Mouse (Mus musculus): ENCODE measurements at regions not wholly inside any gene's neighbourhood (a gene's known extent, or its start where the extent isn't known, plus 50 kb on each side); places are given as distances from the start of the nearest gene placed in this dataset.

GRCm38 (mm10) chr4:105394366-105394765 lies 237.2 kb downstream of the Plpp3 start:
- DNase-seq (ENCODE audit: low spot score in 2 of 2) = no peak

- no peak for DNase-seq (ENCODE audit: low spot score in 2 of 2)
Measured at GRCm38 (mm10) chr4:105397451-105397850, 240.3 kb downstream of the Plpp3 start.

- no peak for DNase-seq (ENCODE audit: low spot score in 2 of 2)
Measured at GRCm38 (mm10) chr4:105402021-105402420, 244.9 kb downstream of the Plpp3 start.

GRCm38 (mm10) chr4:105403169-105403568 lies 246.0 kb downstream of the Plpp3 start:
- no peak for DNase-seq (ENCODE audit: low spot score in 2 of 2)

- DNase-seq (ENCODE audit: low spot score in 2 of 2) = no peak
Measured at GRCm38 (mm10) chr4:105403686-105404085, 246.5 kb downstream of the Plpp3 start.

- no peak for DNase-seq (ENCODE audit: low spot score in 2 of 2)
Measured at GRCm38 (mm10) chr4:105405728-105406127, 248.6 kb downstream of the Plpp3 start.

- no peak for DNase-seq (ENCODE audit: low spot score in 2 of 2)
Measured at GRCm38 (mm10) chr4:105406786-105407464, 249.8 kb downstream of the Plpp3 start.

- no peak for DNase-seq (ENCODE audit: low spot score in 2 of 2)
Measured at GRCm38 (mm10) chr4:105408896-105409295, 251.7 kb downstream of the Plpp3 start.

- DNase-seq (ENCODE audit: low spot score in 2 of 2) = no peak
Measured at GRCm38 (mm10) chr4:105417166-105417565, 260.0 kb downstream of the Plpp3 start.

GRCm38 (mm10) chr4:105422466-105422865 lies 265.3 kb downstream of the Plpp3 start:
- no peak for DNase-seq (ENCODE audit: low spot score in 2 of 2)

- DNase-seq (ENCODE audit: low spot score in 2 of 2) = no peak
Measured at GRCm38 (mm10) chr4:105423727-105424201, 266.6 kb downstream of the Plpp3 start.

- DNase-seq (ENCODE audit: low spot score in 2 of 2) = no peak
Measured at GRCm38 (mm10) chr4:105425086-105425485, 267.9 kb downstream of the Plpp3 start.

GRCm38 (mm10) chr4:105427581-105427980 lies 270.4 kb downstream of the Plpp3 start:
- DNase-seq (ENCODE audit: low spot score in 2 of 2) = no peak

GRCm38 (mm10) chr4:105429381-105430100 lies 272.4 kb downstream of the Plpp3 start:
- no peak for DNase-seq (ENCODE audit: low spot score in 2 of 2)

- DNase-seq (ENCODE audit: low spot score in 2 of 2) = no peak
Measured at GRCm38 (mm10) chr4:105432461-105432860, 275.3 kb downstream of the Plpp3 start.

- no peak for DNase-seq (ENCODE audit: low spot score in 2 of 2)
Measured at GRCm38 (mm10) chr4:105437141-105437540, 280.0 kb downstream of the Plpp3 start.

- no peak for DNase-seq (ENCODE audit: low spot score in 2 of 2)
Measured at GRCm38 (mm10) chr4:105449046-105449860, 292.1 kb downstream of the Plpp3 start.

GRCm38 (mm10) chr4:105450881-105451280 lies 293.7 kb downstream of the Plpp3 start:
- no peak for DNase-seq (ENCODE audit: low spot score in 2 of 2)

GRCm38 (mm10) chr4:105451871-105452270 lies 294.7 kb downstream of the Plpp3 start:
- no peak for DNase-seq (ENCODE audit: low spot score in 2 of 2)

GRCm38 (mm10) chr4:105456955-105457621 lies 299.9 kb downstream of the Plpp3 start:
- DNase-seq (ENCODE audit: low spot score in 2 of 2) = no peak

GRCm38 (mm10) chr4:105459991-105460688 lies 303.0 kb downstream of the Plpp3 start:
- DNase-seq (ENCODE audit: low spot score in 2 of 2) = no peak
